Mouse (Mus musculus) erythroblast, embryonic 14.5 days (primary cell): ENCODE measurements around the gene Polr2m.

Experiments
- GATA1 ChIP-seq: IDR thresholded peaks from 2 replicates; pipeline ENCODE4 v1.6.1; 2012; ENCODE audit warnings: low read length, inconsistent platforms, mixed read lengths
- TAL1 ChIP-seq: IDR thresholded peaks from 3 replicates; pipeline ENCODE4 v1.6.1; 2012; ENCODE audit warnings: low read length, inconsistent platforms, mixed read lengths

DNA sequence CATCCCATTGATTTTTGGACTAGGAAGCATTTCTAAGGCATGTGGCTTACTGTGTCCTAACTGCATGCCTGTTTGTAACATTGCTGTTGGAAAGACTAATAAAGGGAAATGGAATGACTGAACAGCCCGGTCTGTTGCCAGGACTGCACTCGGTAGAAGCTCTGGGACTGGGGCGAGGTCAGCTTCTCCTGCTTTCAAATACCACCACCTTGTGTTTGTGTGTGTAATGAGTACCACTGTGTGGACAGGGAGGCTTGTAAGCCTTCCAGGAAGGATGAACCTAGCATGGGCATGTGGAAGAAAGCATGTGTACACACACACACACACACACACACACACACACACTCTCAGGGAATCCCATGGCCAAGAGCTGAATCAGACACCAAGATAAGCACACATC lies 34.1 kb upstream of the Polr2m start:
- TF ChIP-seq TAL1 (no peak), GATA1 (no peak)
